In genomic region chr7:64949910-64950770, GRCm38 (mm10) we compare ENCODE assay signal across 8 mouse cellular contexts.
DNase-seq lines count a peak whose midpoint lies in the region; ATAC-seq and TF ChIP-seq lines count a peak whose summit lies in the region.

No protein-coding gene starts in this region.

- peak; percentile 40 to 60 for TF ChIP-seq CTCF in CH12.LX (conservative IDR thresholded peaks at IDR 0.05 in 1 of 2, IDR thresholded peaks at IDR 0.05 in 1 of 2; ENCODE audit: low read depth in 2 of 2, low read length in 2 of 2)

- peak; percentile 43 for TF ChIP-seq RAD21 in CH12.LX (IDR thresholded peaks at IDR 0.05; ENCODE audit: low read depth, low read length)

- DNase-seq in CH12.LX (ENCODE audit: extremely low read depth), result peak; percentile 37
- DNase-seq in Muller cell, postnatal 12 days (ENCODE audit: inconsistent ontology term), result peak; percentile 55
- peak; percentile 82 to 85 for DNase-seq in cerebellum, postnatal 14 days
- peak; percentile 31 for DNase-seq in gastrocnemius, postnatal 14 days
- peak; percentile 68 to 69 for DNase-seq in kidney, postnatal 4 days
- peak; percentile 75 for DNase-seq in lung, postnatal 14 days
- DNase-seq in right cerebral cortex, postnatal 10 days (ENCODE audit: low spot score in 2 of 2), result peak; percentile 56 to 78

- no peak for ATAC-seq in monocyte, adult 5-6 weeks (replicated peaks; ENCODE audit: insufficient number of reproducible peaks, low FRiP score, low TSS enrichment, poor library complexity, severe bottlenecking)

- no peaks in the 10 kb centered on the region for H3K36me3 ChIP-seq in CH12.LX (replicated peaks in 1 of 2; ENCODE audit: control insufficient read depth in 1 of 2, insufficient read depth in 1 of 2, low read length in 1 of 2)

- H3K9me3 ChIP-seq in CH12.LX (replicated peaks; ENCODE audit: low read length), result no peaks in the 10 kb centered on the region

- no peaks in the 10 kb centered on the region for H3K4me1 ChIP-seq in CH12.LX (ENCODE audit: control insufficient read depth in 1 of 2, insufficient read depth in 2 of 2)

- no peaks in the 10 kb centered on the region for H3K79me2 ChIP-seq in CH12.LX (replicated peaks; ENCODE audit: control insufficient read depth, extremely low read depth, insufficient read depth, poor library complexity, severe bottlenecking)

- in situ Hi-C loops in CH12.LX (cut with MboI; ENCODE audit: low pct_ligation_motif_present, low pct_unique_long_range_greater_than_20kb, low sequenced_read_pairs), result no loop called here

- TF ChIP-seq EP300 in CH12.LX (IDR thresholded peaks at IDR 0.05; ENCODE audit: low read length), result no peak

- H3K4me2 ChIP-seq in CH12.LX (ENCODE audit: insufficient read depth, low read depth, poor library complexity, severe bottlenecking), result peak overlapping the region; percentile 40; the same call in 1 of the 2 replicates

- H3K27ac ChIP-seq in CH12.LX (ENCODE audit: insufficient read depth, low read depth), result no peak overlapping the region

- no peak overlapping the region for H3K9ac ChIP-seq in CH12.LX (ENCODE audit: insufficient read depth, low read depth)

- no peak for TF ChIP-seq POLR2A in CH12.LX (IDR thresholded peaks at IDR 0.05; ENCODE audit: low read depth, low read length)

- intact Hi-C loops in gastrocnemius, postnatal 14 days (cut with DNase I; ENCODE audit: low total_unique reads), result loop anchor here (10.0 kb wide), 1 partner anchor 125 kb away; no protein-coding TSS in a partner anchor

- dilution Hi-C loops in CH12.LX (cut with MboI; ENCODE audit: extremely low pct_ligation_motif_present, extremely low pct_unique_long_range_greater_than_20kb, low sequenced_read_pairs), result no loop called here

- H3K27me3 ChIP-seq in CH12.LX (replicated peaks), result peaks cover 37% of the 10 kb centered on the region

- H3K4me3 ChIP-seq in CH12.LX (replicated peaks in 1 of 3; ENCODE audit: low read depth in 2 of 3, low read length in 2 of 3, poor library complexity in 1 of 3), result no peak overlapping the region

TF ChIP-seq in CH12.LX, 34 proteins besides CTCF, POLR2A, EP300 and RAD21:
- peak; percentile 11; the same call in 1 of the 2 replicates for TF ChIP-seq SMC3 (IDR thresholded peaks at IDR 0.05; ENCODE audit: low read depth, low read length)
- no peak for TF ChIP-seq GABPA (IDR thresholded peaks at IDR 0.05; ENCODE audit: insufficient replicate concordance, low read depth, low read length)

Comparison
In these comparisons a context has a peak if more than half of its experiments do, and no peak if none do; other contexts are left out.
1. DNase-seq: peak in every context shown above with its lines; median percentile 84 in cerebellum, postnatal 14 days; 75 in lung, postnatal 14 days; 68 in kidney, postnatal 4 days; 67 in right cerebral cortex, postnatal 10 days; 55 in Muller cell, postnatal 12 days; 37 in CH12.LX; 31 in gastrocnemius, postnatal 14 days.